Mouse (Mus musculus) urinary bladder, postnatal 10 days (tissue): ENCODE results near the gene Rad9a.

Experiments used
- DNase-seq: peaks from one replicate; pipeline ENCODE4 v3.0.0; 2022; ENCODE audit warnings: low spot score

The Rad9a gene

GRCm38 (mm10) chr19:4218293-4218692 lies 16.8 kb upstream of the Rad9a start:
- no peak for DNase-seq

GRCm38 (mm10) chr19:4217855-4218254 lies 16.4 kb upstream of the Rad9a start:
- DNase-seq = no peak

GRCm38 (mm10) chr19:4217140-4217539 lies 15.7 kb upstream of the Rad9a start:
- no peak for DNase-seq

- DNase-seq = no peak
Observed at GRCm38 (mm10) chr19:4216041-4216685, 14.7 kb upstream of the Rad9a start.

GRCm38 (mm10) chr19:4215451-4215840 lies 14.0 kb upstream of the Rad9a start:
- DNase-seq = no peak

GRCm38 (mm10) chr19:4214771-4215450 lies 13.4 kb upstream of the Rad9a start:
- no peak for DNase-seq

- no peak for DNase-seq
Observed at GRCm38 (mm10) chr19:4214071-4214770, 12.8 kb upstream of the Rad9a start, which contains the start of the genes Clcf1 and AC109138.7. Gene Clcf1 (plus strand): TSS chr19:4214238. Gene AC109138.7 (plus strand): TSS chr19:4214357.

- DNase-seq = no peak
Observed at GRCm38 (mm10) chr19:4213524-4213974, 12.1 kb upstream of the Rad9a start.

- no peak for DNase-seq
Observed at GRCm38 (mm10) chr19:4211891-4212588, 10.6 kb upstream of the Rad9a start.

- DNase-seq = no peak
Observed at GRCm38 (mm10) chr19:4208563-4208962, 7.1 kb upstream of the Rad9a start.

GRCm38 (mm10) chr19:4206971-4207370 lies 5.5 kb upstream of the Rad9a start:
- DNase-seq = no peak

GRCm38 (mm10) chr19:4204889-4205288 lies 3.4 kb upstream of the Rad9a start:
- DNase-seq = no peak

GRCm38 (mm10) chr19:4203604-4204326 lies 2.3 kb upstream of the Rad9a start:
- DNase-seq = no peak

- no peak for DNase-seq
Observed at GRCm38 (mm10) chr19:4203148-4203547, 1.7 kb upstream of the Rad9a start.

- DNase-seq = no peak
Observed at GRCm38 (mm10) chr19:4202149-4202548, 687 bp upstream of the Rad9a start.

- DNase-seq = no peak
Observed at GRCm38 (mm10) chr19:4197180-4197579, 4.3 kb downstream of the Rad9a start.

- no peak for DNase-seq
Observed at GRCm38 (mm10) chr19:4196548-4196947, 4.9 kb downstream of the Rad9a start.

GRCm38 (mm10) chr19:4196048-4196447 lies 5.4 kb downstream of the Rad9a start:
- DNase-seq = no peak

- no peak for DNase-seq
Observed at GRCm38 (mm10) chr19:4194776-4195650, 6.4 kb downstream of the Rad9a start.

GRCm38 (mm10) chr19:4194021-4194724 lies 7.3 kb downstream of the Rad9a start:
- no peak for DNase-seq
